Mouse (Mus musculus) hindbrain, embryonic 11.5 days (tissue): Measurements from ENCODE around the gene Col13a1. TPM values are rescaled to one million over a fixed set of nuclear protein-coding genes. Genes with fewer than 3 reads are reported as not detected.

Source experiments
- ATAC-seq: fragments of 200-750 bp; cut with Nextera tagmentation; 2 replicates; pipeline ENCODE4 v1.8.0; 2017; ENCODE audit warnings: mild to moderate bottlenecking, moderate TSS enrichment, moderate library complexity; ENCODE audit not compliant: low FRiP score
- DNase-seq: peaks from one replicate; pipeline ENCODE4 v3.0.0-alpha.2; 2015; ENCODE audit warnings: low spot score
- H3K27ac ChIP-seq: fragments of 300-500 bp; sonication (generic); 2 replicates; pipeline ENCODE4 v1.5.1; 2014; ENCODE audit warnings: mild to moderate bottlenecking, low read depth, low read length
- H3K27me3 ChIP-seq: fragments of 300-500 bp; sonication (generic); 2 replicates; pipeline ENCODE4 v1.6.1; 2014; ENCODE audit warnings: mild to moderate bottlenecking, low read length, moderate library complexity, mixed read lengths; ENCODE audit not compliant: control insufficient read depth, insufficient read depth
- H3K36me3 ChIP-seq: fragments of 300-500 bp; sonication (generic); 2 replicates; pipeline ENCODE4 v1.6.1; 2014; ENCODE audit warnings: mild to moderate bottlenecking, low read length, moderate library complexity, mixed read lengths; ENCODE audit not compliant: control insufficient read depth, insufficient read depth
- H3K4me1 ChIP-seq: fragments of 300-500 bp; sonication (generic); replicated peaks from 2 replicates; pipeline ENCODE4 v1.6.1; 2014; ENCODE audit warnings: low read length, mixed read lengths; ENCODE audit not compliant: control insufficient read depth, insufficient read depth
- H3K4me2 ChIP-seq: fragments of 300-500 bp; sonication (generic); replicated peaks from 2 replicates; pipeline ENCODE4 v1.6.1; 2014; ENCODE audit warnings: mild to moderate bottlenecking, low read depth, low read length
- H3K4me3 ChIP-seq: fragments of 300-500 bp; sonication (generic); 2 replicates; pipeline ENCODE4 v1.5.1; 2014; ENCODE audit warnings: low read depth, low read length
- H3K9ac ChIP-seq: fragments of 300-500 bp; sonication (generic); 2 replicates; pipeline ENCODE4 v1.6.1; 2014; ENCODE audit warnings: low read depth, low read length
- H3K9me3 ChIP-seq: fragments of 300-500 bp; sonication (generic); 2 replicates; pipeline ENCODE4 v1.6.1; 2016; ENCODE audit warnings: low read length; ENCODE audit not compliant: control insufficient read depth
- WGBS: fragments of 180-500 bp; shearing (Covaris S2); extraction: QIAGEN DNeasy Blood & Tissue Kit; methylation state at CpG from one replicate; pipeline ENCODE4 v1.1.7; 2014; 5-methylcytosine and 5-hydroxymethylcytosine counted together
- polyA plus RNA-seq: library from polyadenylated mRNA; unstranded; fragments of >200 nt; fragmentation: Nextera tagmentation; extraction: Ambion mirVana; gene quantifications from 2 replicates; pipeline ENCODE4 v1.2.1, GENCODE M21; 2014

Col13a1 gene
- 1.5 and 1.9 TPM in 2 replicates for polyA plus RNA-seq

- DNase-seq: peak; percentile 64
- no peak for ATAC-seq
- H3K27ac ChIP-seq: no peak within 1 kb of the TSS
- H3K9me3 ChIP-seq: no peaks in the 10 kb centered on the region
- peak within 1 kb of the TSS; percentile 25 for H3K4me3 ChIP-seq
- peaks cover 52% of the 10 kb centered on the region for H3K27me3 ChIP-seq
- WGBS: 0% methylated on average over 36 of the region's 41 CpGs
- peak within 1 kb of the TSS; percentile 40; the same call in 1 of the 2 replicates for H3K9ac ChIP-seq
- H3K4me1 ChIP-seq: peaks cover 6% of the 10 kb centered on the region; the same call in 1 of the 2 replicates
- peak within 1 kb of the TSS; percentile 87 for H3K4me2 ChIP-seq
- no peaks in the 10 kb centered on the region for H3K36me3 ChIP-seq
Measured at GRCm38 (mm10) chr10:61978866-61979340, at the start of gene Col13a1. Gene Col13a1 (minus strand): TSS chr10:61979108.

- no peak for DNase-seq
- H3K9ac ChIP-seq: no peak overlapping the region
Measured at GRCm38 (mm10) chr10:62027699-62028098, 48.8 kb upstream of the Col13a1 start.

DNA sequence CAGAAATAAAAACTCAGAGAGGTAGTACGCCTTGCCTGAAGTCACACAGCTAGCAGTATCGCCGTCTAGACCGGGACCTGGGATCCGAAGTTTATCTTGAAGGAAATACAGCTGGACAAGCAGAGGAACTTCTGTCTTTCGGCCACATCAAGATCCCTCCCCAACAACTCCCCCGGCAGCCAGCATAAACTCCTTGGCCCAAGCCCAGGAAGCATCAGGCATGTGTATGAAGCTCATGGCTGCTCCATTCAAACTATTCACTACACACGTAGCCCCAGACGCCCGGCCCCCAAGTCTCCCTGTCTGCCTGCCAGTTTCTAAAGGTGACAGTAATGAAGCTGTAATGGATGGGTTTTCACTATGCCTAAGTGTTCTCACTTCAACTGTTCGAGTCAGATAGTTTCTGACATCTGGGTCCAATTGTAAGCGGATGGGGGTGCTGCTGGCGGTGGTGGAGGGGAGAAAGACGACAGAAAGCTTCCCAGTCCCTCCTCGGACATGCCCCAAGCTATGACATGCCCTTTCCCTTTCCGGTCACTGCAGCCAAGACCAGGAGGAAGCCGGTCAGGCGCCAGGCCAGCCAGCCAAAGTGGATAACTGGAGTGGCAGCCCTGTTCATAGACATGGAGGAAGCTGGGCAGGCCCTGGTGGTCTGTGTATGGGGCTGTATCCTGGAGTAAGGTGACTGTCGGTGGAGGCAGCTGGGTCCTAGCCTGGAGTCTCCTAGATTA, 45.1 kb upstream of the Col13a1 start:
- Histone ChIP-seq H3K27me3 (no peaks in the 10 kb centered on the region), H3K27ac (no peak overlapping the region), H3K9me3 (no peaks in the 10 kb centered on the region), H3K4me3 (no peak overlapping the region), H3K4me1 (no peaks in the 10 kb centered on the region), H3K9ac (no peak overlapping the region), H3K4me2 (no peak overlapping the region), H3K36me3 (no peaks in the 10 kb centered on the region)
- peak; percentile 9 for DNase-seq
- ATAC-seq: no peak
- WGBS: 56% methylated on average over 19 of the region's 19 CpGs

More at GRCm38 (mm10) chr10:62027699-62028098, 48.8 kb upstream of the Col13a1 start:
- WGBS: 63% methylated on average over 12 of the region's 12 CpGs
- Histone ChIP-seq H3K4me3 (no peak overlapping the region), H3K27me3 (no peaks in the 10 kb centered on the region), H3K36me3 (no peaks in the 10 kb centered on the region), H3K27ac (no peak overlapping the region), H3K4me1 (no peaks in the 10 kb centered on the region), H3K4me2 (no peak overlapping the region), H3K9me3 (no peaks in the 10 kb centered on the region)
- ATAC-seq: no peak

DNA sequence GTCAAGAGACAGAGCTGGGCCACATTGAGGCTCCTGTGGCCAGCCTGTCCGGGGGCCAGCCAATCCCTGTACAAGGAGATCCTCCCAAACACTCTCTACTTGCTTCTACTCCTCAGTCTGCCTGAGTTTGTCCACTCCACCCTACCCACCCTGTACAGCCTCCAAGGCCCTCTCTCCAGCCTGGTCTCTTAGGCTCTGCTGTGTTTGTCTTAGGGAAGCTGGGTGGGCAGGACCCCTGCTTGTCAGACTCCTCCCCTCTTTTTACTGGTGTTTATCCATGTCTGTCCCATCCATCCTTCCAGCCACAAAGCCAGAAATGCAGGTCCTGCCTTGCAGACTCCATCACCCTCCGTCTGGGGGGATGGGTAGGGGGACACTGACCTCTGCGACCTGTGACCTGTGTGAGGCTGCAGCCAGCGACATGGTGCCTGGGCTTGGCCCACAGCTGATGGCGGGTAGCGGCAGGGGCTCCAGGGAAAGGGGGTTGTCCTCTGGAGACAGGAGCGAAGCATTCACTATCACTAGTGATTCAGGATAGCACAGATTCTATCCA, 41.2 kb upstream of the Col13a1 start:
- H3K4me2 ChIP-seq: no peak overlapping the region
- 9% methylated on average over 7 of the region's 7 CpGs for WGBS
- no peak overlapping the region for H3K27ac ChIP-seq
- no peak for DNase-seq
- no peaks in the 10 kb centered on the region for H3K36me3 ChIP-seq
- ATAC-seq: peak; percentile 54; the same call in 1 of the 2 replicates
- no peak overlapping the region for H3K9ac ChIP-seq
- H3K9me3 ChIP-seq: no peaks in the 10 kb centered on the region
- no peak overlapping the region for H3K4me3 ChIP-seq
- no peaks in the 10 kb centered on the region for H3K27me3 ChIP-seq
- H3K4me1 ChIP-seq: no peaks in the 10 kb centered on the region

DNA sequence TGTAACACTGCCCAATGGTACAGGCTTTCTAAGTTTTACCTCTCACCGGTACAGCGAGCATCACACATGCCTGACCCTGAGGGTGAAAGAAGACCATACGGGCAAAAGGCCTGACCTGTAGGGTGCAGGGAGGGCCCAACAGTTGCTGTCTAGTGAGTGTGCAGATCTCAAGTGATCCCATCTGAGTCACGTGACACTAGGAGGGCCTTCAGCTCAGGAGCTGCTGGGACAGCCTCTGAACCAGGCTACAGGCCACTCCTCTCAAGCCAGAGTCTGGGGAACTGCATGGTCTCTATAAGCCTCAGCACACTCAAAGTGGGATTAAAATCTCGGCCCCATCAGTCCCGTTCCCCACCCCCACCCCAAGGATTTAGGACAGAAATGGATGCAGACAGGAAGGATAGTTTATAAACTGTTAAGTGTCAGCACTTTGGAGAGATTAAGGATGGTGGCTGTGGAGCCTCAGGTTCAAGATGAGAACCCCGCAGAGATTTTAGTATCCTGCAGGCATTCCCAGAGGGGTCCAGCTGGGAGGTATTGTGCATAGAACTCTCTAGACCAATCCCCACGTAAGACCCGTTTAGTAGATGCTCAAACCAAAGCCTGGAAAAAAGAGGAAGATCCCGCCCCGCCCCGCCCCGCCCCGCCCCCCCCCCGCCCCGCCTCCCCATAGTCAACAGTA, 40.6 kb upstream of the Col13a1 start:
- no peak for DNase-seq

GRCm38 (mm10) chr10:62016947-62017346, 38.0 kb upstream of the Col13a1 start:
- no peaks in the 10 kb centered on the region for H3K27me3 ChIP-seq
- H3K4me1 ChIP-seq: no peaks in the 10 kb centered on the region
- no peak overlapping the region for H3K27ac ChIP-seq
- DNase-seq (peak; percentile 51), ATAC-seq (peak; percentile 56; the same call in 1 of the 2 replicates)
- no peak overlapping the region for H3K4me3 ChIP-seq
- 18% methylated on average over 6 of the region's 6 CpGs for WGBS
- H3K9ac ChIP-seq: no peak overlapping the region
- H3K36me3 ChIP-seq: no peaks in the 10 kb centered on the region
- H3K9me3 ChIP-seq: no peaks in the 10 kb centered on the region
- H3K4me2 ChIP-seq: no peak overlapping the region

More for the DNA sequence above, 40.6 kb upstream of the Col13a1 start:
- Histone ChIP-seq H3K9ac (no peak overlapping the region), H3K4me3 (no peak overlapping the region), H3K4me1 (no peaks in the 10 kb centered on the region), H3K27me3 (no peaks in the 10 kb centered on the region), H3K4me2 (no peak overlapping the region), H3K36me3 (no peaks in the 10 kb centered on the region), H3K27ac (no peak overlapping the region), H3K9me3 (no peaks in the 10 kb centered on the region)
- ATAC-seq: 0 out of 2 replicates have a peak, but pooled peaks have one; percentile 7
- 30% methylated on average over 9 of the region's 16 CpGs for WGBS

- H3K9ac ChIP-seq: no peak overlapping the region
- no peaks in the 10 kb centered on the region for H3K9me3 ChIP-seq
- no peak overlapping the region for H3K27ac ChIP-seq
- ATAC-seq (no peak), DNase-seq (no peak)
- H3K36me3 ChIP-seq: no peaks in the 10 kb centered on the region
- no peak overlapping the region for H3K4me2 ChIP-seq
- WGBS: 96% methylated on average over 5 of the region's 5 CpGs
- H3K27me3 ChIP-seq: no peaks in the 10 kb centered on the region
- H3K4me3 ChIP-seq: no peak overlapping the region
- H3K4me1 ChIP-seq: no peaks in the 10 kb centered on the region
Measured at GRCm38 (mm10) chr10:62013190-62013589, 34.3 kb upstream of the Col13a1 start.

- no peaks in the 10 kb centered on the region for H3K9me3 ChIP-seq
- ATAC-seq (no peak), DNase-seq (no peak)
- H3K36me3 ChIP-seq: no peaks in the 10 kb centered on the region
- no peak overlapping the region for H3K9ac ChIP-seq
- no peaks in the 10 kb centered on the region for H3K4me1 ChIP-seq
- WGBS: 80% methylated on average over 4 of the region's 4 CpGs
- H3K4me3 ChIP-seq: no peak overlapping the region
- no peaks in the 10 kb centered on the region for H3K27me3 ChIP-seq
- no peak overlapping the region for H3K4me2 ChIP-seq
- H3K27ac ChIP-seq: no peak overlapping the region
Measured at GRCm38 (mm10) chr10:62012371-62012770, 33.5 kb upstream of the Col13a1 start.
